Mouse (Mus musculus) kidney, embryonic 15.5 days (tissue): Measurements from ENCODE around the gene Pkdrej. TPM values are rescaled to one million over a fixed set of nuclear protein-coding genes. Genes with fewer than 3 reads are reported as not detected.

Source experiments
- ATAC-seq: fragments of 200-750 bp; cut with Nextera tagmentation; replicated peaks from 2 replicates; pipeline ENCODE4 v1.8.0; 2017; ENCODE audit warnings: moderate TSS enrichment; ENCODE audit not compliant: low FRiP score
- H3K27ac ChIP-seq: fragments of 300-500 bp; sonication (generic); 2 replicates; pipeline ENCODE4 v1.5.1; 2015; ENCODE audit warnings: mild to moderate bottlenecking, inconsistent platforms
- H3K27me3 ChIP-seq: fragments of 300-500 bp; sonication (generic); 2 replicates; pipeline ENCODE4 v1.6.1; 2015; ENCODE audit warnings: inconsistent platforms
- H3K36me3 ChIP-seq: fragments of 300-500 bp; sonication (generic); 2 replicates; pipeline ENCODE4 v1.6.1; 2015; ENCODE audit warnings: inconsistent platforms
- H3K4me1 ChIP-seq: fragments of 300-500 bp; sonication (generic); 2 replicates; pipeline ENCODE4 v1.6.1; 2015; ENCODE audit warnings: inconsistent platforms
- H3K4me2 ChIP-seq: fragments of 300-500 bp; sonication (generic); 2 replicates; pipeline ENCODE4 v1.6.1; 2015; ENCODE audit warnings: moderate library complexity, mild to moderate bottlenecking, inconsistent platforms
- H3K4me3 ChIP-seq: fragments of 300-500 bp; sonication (generic); replicated peaks from 2 replicates; pipeline ENCODE4 v1.5.1; 2015; ENCODE audit warnings: mild to moderate bottlenecking, inconsistent platforms
- H3K9ac ChIP-seq: fragments of 300-500 bp; sonication (generic); 2 replicates; pipeline ENCODE4 v1.6.1; 2015; ENCODE audit warnings: mild to moderate bottlenecking, inconsistent platforms
- H3K9me3 ChIP-seq: fragments of 300-500 bp; sonication (generic); replicated peaks from 2 replicates; pipeline ENCODE4 v1.6.1; 2016; ENCODE audit warnings: inconsistent platforms
- WGBS: fragments of 180-500 bp; shearing (Covaris S2); methylation state at CpG from one replicate; pipeline ENCODE4 v1.1.7; 2015; ENCODE audit warnings: mixed read lengths; 5-methylcytosine and 5-hydroxymethylcytosine counted together
- polyA plus RNA-seq: library from polyadenylated mRNA; unstranded; fragments of >200 nt; fragmentation: Nextera tagmentation; extraction: Ambion mirVana; gene quantifications from 2 replicates; pipeline ENCODE4 v1.2.1, GENCODE M21; 2015

The Pkdrej gene
- polyA plus RNA-seq, 1 experiment from 2014 or later: 0.14 TPM

- WGBS: 43% methylated on average over 8 of the region's 8 CpGs
- Histone ChIP-seq H3K4me1 (peaks cover 14% of the 10 kb centered on the region), H3K9me3 (no peaks in the 10 kb centered on the region), H3K36me3 (0 out of 2 replicates have a peak, but pooled peaks cover 5% of the 10 kb centered on the region), H3K9ac (peak overlapping the region; percentile 57), H3K27me3 (no peaks in the 10 kb centered on the region), H3K4me2 (peak overlapping the region; percentile 83), H3K4me3 (peak overlapping the region; percentile 70), H3K27ac (peak overlapping the region; percentile 60; the same call in 1 of the 2 replicates)
- no peak for ATAC-seq
Measured at GRCm38 (mm10) chr15:85832599-85832998, 11.1 kb upstream of the Pkdrej start.

DNA sequence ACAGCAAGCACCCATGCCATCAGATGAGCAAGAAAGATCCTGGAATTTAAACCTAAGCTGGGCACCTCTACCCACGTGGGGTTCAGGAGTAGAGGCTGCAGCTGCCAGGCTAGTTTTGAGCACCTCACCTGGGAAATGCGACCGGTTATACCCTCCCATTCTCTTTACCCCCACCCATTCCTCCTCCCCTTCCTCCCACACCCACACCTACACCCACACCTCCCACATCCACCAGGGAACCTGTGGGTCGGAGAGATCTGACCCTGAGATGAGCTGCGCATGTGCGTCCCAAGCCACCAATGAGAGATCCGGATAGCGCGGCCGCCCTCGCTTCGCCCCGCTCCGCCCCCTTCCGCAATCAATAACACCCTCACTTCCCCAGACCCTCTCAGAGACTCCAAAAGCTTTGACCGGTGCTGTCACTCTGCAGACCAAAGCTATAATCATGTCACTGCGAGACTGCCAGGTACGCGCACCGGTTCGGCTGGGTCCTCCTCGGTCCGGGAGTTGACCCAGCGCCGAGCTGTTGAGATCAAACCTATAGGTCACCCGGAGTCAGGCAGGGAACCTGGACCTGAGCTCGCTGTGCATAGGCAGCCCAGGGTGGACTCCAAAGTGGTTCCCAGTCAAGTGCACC is 10.5 kb upstream of the Pkdrej start, which contains the start of gene Ttc38:
Gene Ttc38 (plus strand): TSS at position 353 of the 637 bp plus-strand sequence.
- WGBS: under 1% methylated on average over 27 of the region's 27 CpGs
- H3K9ac ChIP-seq: peak within 1 kb of the TSS; percentile 57

GRCm38 (mm10) chr15:85829470-85829869 is 7.9 kb upstream of the Pkdrej start:
- 70% methylated on average over 5 of the region's 5 CpGs for WGBS

More for the DNA sequence above, 10.5 kb upstream of the Pkdrej start, which contains the start of gene Ttc38:
- H3K4me3 ChIP-seq: peak within 1 kb of the TSS; percentile 70
- no peaks in the 10 kb centered on the region for H3K9me3 ChIP-seq
- peak within 1 kb of the TSS; percentile 60; the same call in 1 of the 2 replicates for H3K27ac ChIP-seq
- H3K4me2 ChIP-seq: peak within 1 kb of the TSS; percentile 83
- no peaks in the 10 kb centered on the region for H3K27me3 ChIP-seq
- H3K36me3 ChIP-seq: 0 out of 2 replicates have a peak, but pooled peaks cover 5% of the 10 kb centered on the region
- ATAC-seq: peak; percentile 90
- peaks cover 14% of the 10 kb centered on the region for H3K4me1 ChIP-seq

GRCm38 (mm10) chr15:85828071-85828470 is 6.5 kb upstream of the Pkdrej start:
- Histone ChIP-seq H3K4me2 (no peak overlapping the region), H3K4me1 (peaks cover 14% of the 10 kb centered on the region), H3K9me3 (no peaks in the 10 kb centered on the region), H3K4me3 (no peak overlapping the region), H3K36me3 (no peaks in the 10 kb centered on the region), H3K27ac (no peak overlapping the region), H3K27me3 (no peaks in the 10 kb centered on the region), H3K9ac (no peak overlapping the region)
- ATAC-seq: no peak
- 86% methylated on average over 4 of the region's 4 CpGs for WGBS

More at GRCm38 (mm10) chr15:85829470-85829869, 7.9 kb upstream of the Pkdrej start:
- H3K4me1 ChIP-seq: peaks cover 14% of the 10 kb centered on the region
- no peaks in the 10 kb centered on the region for H3K9me3 ChIP-seq
- no peak overlapping the region for H3K27ac ChIP-seq
- no peak overlapping the region for H3K9ac ChIP-seq
- H3K4me2 ChIP-seq: no peak overlapping the region
- no peaks in the 10 kb centered on the region for H3K36me3 ChIP-seq
- no peak for ATAC-seq
- H3K27me3 ChIP-seq: no peaks in the 10 kb centered on the region
- no peak overlapping the region for H3K4me3 ChIP-seq

DNA sequence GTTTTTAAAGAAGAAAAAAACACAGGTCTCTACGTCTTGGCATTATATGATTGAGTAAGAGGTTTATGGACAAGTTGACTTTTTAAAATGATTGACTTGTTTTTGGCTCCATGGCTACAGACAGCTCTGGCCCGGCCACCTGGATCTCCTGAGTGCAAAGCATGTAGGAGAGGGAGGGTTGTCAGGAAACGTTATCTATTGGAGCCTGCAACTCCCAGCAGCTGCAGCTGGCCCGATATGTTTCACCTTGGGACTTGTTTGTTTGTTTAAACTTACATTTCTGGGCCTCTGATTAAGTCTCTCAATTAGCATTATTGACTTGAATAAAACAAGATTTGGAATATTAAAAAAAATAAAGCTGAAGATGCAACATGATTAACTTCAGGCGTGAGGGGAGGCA is 5.1 kb upstream of the Pkdrej start:
- Histone ChIP-seq H3K27me3 (peaks cover 2% of the 10 kb centered on the region; the same call in 1 of the 2 replicates), H3K9me3 (no peaks in the 10 kb centered on the region), H3K4me2 (no peak overlapping the region), H3K4me1 (peaks cover 10% of the 10 kb centered on the region), H3K27ac (no peak overlapping the region), H3K4me3 (no peak overlapping the region), H3K36me3 (no peaks in the 10 kb centered on the region), H3K9ac (no peak overlapping the region)
- 45% methylated on average over 5 of the region's 5 CpGs for WGBS
- ATAC-seq: no peak

DNA sequence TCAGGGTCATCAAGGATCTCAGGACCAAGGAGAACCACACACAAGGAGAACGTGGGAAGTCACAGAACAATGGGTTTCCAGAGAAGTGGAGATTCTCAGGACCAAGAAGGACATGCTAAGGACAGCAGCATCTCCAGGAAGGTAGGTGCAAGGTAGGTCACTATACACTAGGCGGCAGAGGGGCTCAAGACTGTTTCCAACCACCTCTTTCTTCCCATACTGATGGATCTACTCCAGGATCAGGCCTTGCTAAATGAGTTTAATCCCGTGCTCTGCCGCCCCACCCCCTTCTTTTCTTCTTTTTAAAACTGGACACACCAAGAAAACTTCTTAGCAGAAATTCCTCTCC is 451 bp upstream of the Pkdrej start:
- peak; percentile 77 for ATAC-seq
- peak overlapping the region; percentile 63; the same call in 1 of the 2 replicates for H3K9ac ChIP-seq

GRCm38 (mm10) chr15:85813428-85813827 is 8.1 kb downstream of the Pkdrej start:
- Histone ChIP-seq H3K4me2 (no peak overlapping the region), H3K27ac (no peak overlapping the region), H3K4me3 (no peak overlapping the region), H3K9me3 (peaks cover 3% of the 10 kb centered on the region), H3K36me3 (no peaks in the 10 kb centered on the region), H3K4me1 (peaks cover 16% of the 10 kb centered on the region), H3K27me3 (no peaks in the 10 kb centered on the region), H3K9ac (no peak overlapping the region)
- WGBS: 68% methylated on average over 10 of the region's 10 CpGs
- no peak for ATAC-seq

More for the DNA sequence above, 451 bp upstream of the Pkdrej start:
- Histone ChIP-seq H3K4me3 (peak overlapping the region; percentile 54), H3K4me2 (peak overlapping the region; percentile 99), H3K4me1 (peaks cover 15% of the 10 kb centered on the region), H3K27ac (no peak overlapping the region), H3K27me3 (peaks cover 22% of the 10 kb centered on the region), H3K36me3 (no peaks in the 10 kb centered on the region), H3K9me3 (peaks cover 9% of the 10 kb centered on the region)
- WGBS: 15% methylated on average over 4 of the region's 4 CpGs

DNA sequence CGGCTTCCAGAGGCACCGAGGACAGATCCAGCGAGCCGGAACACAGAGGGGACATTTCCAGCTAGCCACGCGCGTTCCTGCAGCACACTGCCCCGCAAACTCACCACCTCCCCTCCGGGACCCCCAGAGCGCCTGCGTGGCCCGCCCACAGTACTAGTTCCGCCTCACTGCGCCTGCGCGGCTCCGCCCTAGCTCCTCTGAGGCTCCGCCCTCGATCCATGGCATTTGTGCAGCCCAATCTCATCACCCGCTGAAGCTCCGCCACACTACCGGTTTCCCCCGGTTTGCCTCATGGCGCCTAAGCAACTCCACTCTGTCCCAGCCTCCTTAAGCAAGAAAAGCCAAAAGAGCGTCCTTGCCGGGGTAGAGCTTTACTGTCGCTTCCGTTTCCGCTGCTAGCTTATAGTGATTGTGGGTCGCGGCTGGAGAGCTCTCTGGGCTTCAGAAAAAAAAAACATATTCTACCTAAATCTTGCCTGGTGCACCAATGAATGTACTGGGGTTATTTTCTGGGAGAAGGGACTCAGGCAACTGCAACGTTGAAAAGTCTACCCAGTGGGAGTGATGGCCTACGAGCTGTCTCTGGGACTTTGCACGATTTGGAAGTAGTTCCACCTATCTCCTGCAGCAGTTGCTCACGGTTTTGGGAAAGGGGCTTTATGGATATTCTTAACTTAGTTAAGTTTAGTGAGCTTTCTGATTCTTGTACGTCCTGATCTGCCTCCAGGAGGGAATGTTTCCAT is 9.8 kb downstream of the Pkdrej start, which contains the start of gene Cdpf1:
Gene Cdpf1 (minus strand): TSS at position 163 of the 743 bp plus-strand sequence.
- Histone ChIP-seq H3K27me3 (no peaks in the 10 kb centered on the region), H3K9me3 (no peaks in the 10 kb centered on the region), H3K36me3 (no peaks in the 10 kb centered on the region), H3K4me3 (peak within 1 kb of the TSS; percentile 82), H3K27ac (peak within 1 kb of the TSS; percentile 93), H3K4me1 (peaks cover 16% of the 10 kb centered on the region), H3K9ac (peak within 1 kb of the TSS; percentile 81), H3K4me2 (peak within 1 kb of the TSS; percentile 91)
- 2% methylated on average over 36 of the region's 36 CpGs for WGBS
- peak; percentile 97 for ATAC-seq

GRCm38 (mm10) chr15:85810806-85811521 is 10.6 kb downstream of the Pkdrej start:
- Histone ChIP-seq H3K27ac (peak overlapping the region; percentile 93), H3K9me3 (no peaks in the 10 kb centered on the region), H3K9ac (peak overlapping the region; percentile 81), H3K4me3 (peak overlapping the region; percentile 82), H3K36me3 (no peaks in the 10 kb centered on the region), H3K27me3 (no peaks in the 10 kb centered on the region), H3K4me2 (peak overlapping the region; percentile 91), H3K4me1 (peaks cover 16% of the 10 kb centered on the region)
- ATAC-seq: peak; percentile 89
- 3% methylated on average over 36 of the region's 36 CpGs for WGBS

DNA sequence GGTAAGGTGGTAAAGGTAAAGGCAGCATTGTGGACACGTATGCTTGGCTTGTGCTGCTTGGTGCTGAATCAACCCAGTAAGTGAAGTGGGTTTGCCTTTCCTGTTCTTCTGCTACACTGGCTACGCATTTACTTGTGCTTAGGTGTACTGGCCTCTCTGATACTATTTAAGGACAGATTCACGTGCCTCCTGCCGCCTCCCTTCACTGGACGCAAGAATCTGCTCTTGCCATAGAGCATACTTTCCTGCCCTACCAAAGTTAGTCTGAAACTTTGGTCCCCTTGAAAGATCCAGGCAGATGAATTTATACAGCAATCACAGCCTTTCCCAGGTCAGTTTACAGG is 11.1 kb downstream of the Pkdrej start:
- H3K4me2 ChIP-seq: peak overlapping the region; percentile 91
- 77% methylated on average over 5 of the region's 5 CpGs for WGBS
- no peaks in the 10 kb centered on the region for H3K36me3 ChIP-seq
- H3K27ac ChIP-seq: no peak overlapping the region
- peak overlapping the region; percentile 81 for H3K9ac ChIP-seq
- no peak for ATAC-seq
- H3K27me3 ChIP-seq: no peaks in the 10 kb centered on the region
- peaks cover 16% of the 10 kb centered on the region for H3K4me1 ChIP-seq
- no peaks in the 10 kb centered on the region for H3K9me3 ChIP-seq
- peak overlapping the region; percentile 82 for H3K4me3 ChIP-seq

GRCm38 (mm10) chr15:85809091-85809490 is 12.4 kb downstream of the Pkdrej start:
- H3K27ac ChIP-seq: no peak overlapping the region
- 88% methylated on average over 12 of the region's 12 CpGs for WGBS
- H3K4me2 ChIP-seq: no peak overlapping the region
- ATAC-seq: no peak
- H3K36me3 ChIP-seq: no peaks in the 10 kb centered on the region
- no peak overlapping the region for H3K9ac ChIP-seq
- no peak overlapping the region for H3K4me3 ChIP-seq
- no peaks in the 10 kb centered on the region for H3K9me3 ChIP-seq
- H3K27me3 ChIP-seq: no peaks in the 10 kb centered on the region
- H3K4me1 ChIP-seq: peaks cover 16% of the 10 kb centered on the region

GRCm38 (mm10) chr15:85808434-85808833 is 13.1 kb downstream of the Pkdrej start:
- Histone ChIP-seq H3K27ac (no peak overlapping the region), H3K36me3 (no peaks in the 10 kb centered on the region), H3K4me3 (no peak overlapping the region), H3K4me2 (no peak overlapping the region), H3K9me3 (no peaks in the 10 kb centered on the region), H3K27me3 (no peaks in the 10 kb centered on the region), H3K9ac (no peak overlapping the region), H3K4me1 (peaks cover 16% of the 10 kb centered on the region)
- no peak for ATAC-seq
- 64% methylated on average over 8 of the region's 8 CpGs for WGBS
